Mouse (Mus musculus) MEL (cell line): ENCODE data around the gene Cd209f.

Source experiments
- EP300 ChIP-seq, 2 experiments: IDR thresholded peaks; 2 replicates each; pipeline ENCODE4 v1.6.1; 2011; ENCODE audit warnings: improper control_type of control experiment in 2 of 2, low read length in 2 of 2, low read depth in 1 of 2, mild to moderate bottlenecking in 1 of 2
- SMC3 ChIP-seq: IDR thresholded peaks from 2 replicates; pipeline ENCODE4 v1.6.1; 2011; ENCODE audit warnings: low read depth, low read length, improper control_type of control experiment

DNA sequence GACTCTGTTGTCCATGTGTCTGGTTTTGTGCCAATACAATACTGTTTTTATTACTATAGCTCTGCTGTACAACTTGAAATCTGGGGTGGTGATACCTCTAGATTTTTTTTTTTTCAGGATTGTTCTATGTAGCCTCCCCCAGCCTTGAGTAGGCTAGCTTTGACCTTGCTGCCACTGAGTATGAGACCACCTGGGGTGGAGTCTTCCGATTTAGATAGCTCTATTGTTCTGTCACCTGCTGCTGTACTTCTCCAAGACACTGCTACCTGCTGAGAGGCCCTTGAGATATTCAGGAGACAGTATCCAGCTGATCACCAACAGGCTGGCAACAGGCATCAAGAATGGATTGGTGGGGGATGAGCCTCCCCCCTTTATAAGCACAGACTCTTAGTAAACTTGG, 41.6 kb upstream of the Cd209f start:
- no peak for TF ChIP-seq EP300 (IDR thresholded peaks at IDR 0.05; ENCODE audit: low read depth in 1 of 2, low read length in 2 of 2)
- no peak for TF ChIP-seq SMC3
